Mouse (Mus musculus): ENCODE data around the gene Scap. TPM values are rescaled to one million over a fixed set of nuclear protein-coding genes. Genes with fewer than 3 reads are reported as not detected.

The Scap gene
- total and polyA plus RNA-seq, 2 experiments from 2014 or later = 49.5 to 111 TPM

DNA sequence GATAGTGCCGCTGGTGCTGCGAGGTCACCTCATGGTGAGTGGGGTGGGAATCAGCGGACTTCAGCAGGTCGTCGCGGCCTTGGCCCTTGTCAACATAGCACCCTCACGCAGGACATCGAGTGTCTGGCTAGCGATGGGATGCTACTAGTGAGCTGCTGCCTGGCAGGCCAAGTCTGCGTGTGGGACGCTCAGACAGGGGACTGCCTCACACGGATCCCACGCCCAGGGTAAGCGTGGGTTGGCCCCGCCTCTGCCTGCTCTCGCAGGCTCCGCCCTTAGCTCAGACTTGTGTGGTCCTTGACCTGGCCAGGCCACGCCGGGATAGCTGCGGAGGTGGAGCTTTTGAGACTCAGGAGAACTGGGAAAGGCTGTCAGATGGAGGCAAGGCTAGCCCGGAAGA, 47.6 kb downstream of the Scap start:
- no peak overlapping the region for H3K4me3 ChIP-seq (ENCODE audit: low read depth, low read length)
- no peak overlapping the region for H3K27ac ChIP-seq (ENCODE audit: low read depth, low read length)
- TF ChIP-seq CTCF (IDR thresholded peaks at IDR 0.05; ENCODE audit: low read depth) = no peak
- DNase-seq (no peak), ATAC-seq (no peak)
- H3K9me3 ChIP-seq (ENCODE audit: low read length) = no peaks in the 10 kb centered on the region
- 59% methylated on average over 21 of the region's 21 CpGs for WGBS
- no peak overlapping the region for H3K4me2 ChIP-seq (ENCODE audit: low read depth)
- no peak overlapping the region for H3K9ac ChIP-seq
- H3K4me1 ChIP-seq (ENCODE audit: insufficient read depth) = no peaks in the 10 kb centered on the region
- H3K27me3 ChIP-seq (ENCODE audit: insufficient read depth, low read length) = no peaks in the 10 kb centered on the region
- H3K36me3 ChIP-seq (ENCODE audit: insufficient read depth) = peaks cover 91% of the 10 kb centered on the region

DNA sequence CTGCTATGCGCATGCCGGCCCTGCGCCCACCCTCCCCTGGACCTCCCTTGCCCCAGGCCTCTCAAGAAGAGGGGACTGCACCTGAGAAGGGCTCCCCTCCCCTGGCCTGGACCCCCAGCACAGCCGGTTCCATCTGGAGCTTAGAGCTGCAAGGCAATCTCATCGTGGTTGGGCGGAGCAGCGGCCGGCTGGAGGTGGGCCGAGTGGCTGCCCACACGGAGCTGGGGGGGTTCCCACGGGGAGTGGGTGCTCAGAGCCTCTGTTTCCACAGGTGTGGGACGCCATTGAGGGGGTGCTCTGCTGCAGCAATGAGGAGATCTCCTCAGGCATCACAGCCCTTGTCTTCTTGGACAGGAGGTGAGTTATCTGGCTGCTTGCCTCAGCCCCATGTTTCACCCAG, 48.2 kb downstream of the Scap start:
- no peaks in the 10 kb centered on the region for H3K9me3 ChIP-seq (ENCODE audit: low read length)
- WGBS = 82% methylated on average over 12 of the region's 12 CpGs
- no peaks in the 10 kb centered on the region for H3K4me1 ChIP-seq (ENCODE audit: insufficient read depth)
- DNase-seq (no peak), ATAC-seq (no peak)
- no peak for TF ChIP-seq CTCF (IDR thresholded peaks at IDR 0.05; ENCODE audit: low read depth)
- no peaks in the 10 kb centered on the region for H3K27me3 ChIP-seq (ENCODE audit: insufficient read depth, low read length)
- H3K36me3 ChIP-seq (ENCODE audit: insufficient read depth) = peaks cover 92% of the 10 kb centered on the region
- H3K9ac ChIP-seq = no peak overlapping the region
- H3K27ac ChIP-seq (ENCODE audit: low read depth, low read length) = no peak overlapping the region
- no peak overlapping the region for H3K4me3 ChIP-seq (ENCODE audit: low read depth, low read length)
- H3K4me2 ChIP-seq (ENCODE audit: low read depth) = no peak overlapping the region

DNA sequence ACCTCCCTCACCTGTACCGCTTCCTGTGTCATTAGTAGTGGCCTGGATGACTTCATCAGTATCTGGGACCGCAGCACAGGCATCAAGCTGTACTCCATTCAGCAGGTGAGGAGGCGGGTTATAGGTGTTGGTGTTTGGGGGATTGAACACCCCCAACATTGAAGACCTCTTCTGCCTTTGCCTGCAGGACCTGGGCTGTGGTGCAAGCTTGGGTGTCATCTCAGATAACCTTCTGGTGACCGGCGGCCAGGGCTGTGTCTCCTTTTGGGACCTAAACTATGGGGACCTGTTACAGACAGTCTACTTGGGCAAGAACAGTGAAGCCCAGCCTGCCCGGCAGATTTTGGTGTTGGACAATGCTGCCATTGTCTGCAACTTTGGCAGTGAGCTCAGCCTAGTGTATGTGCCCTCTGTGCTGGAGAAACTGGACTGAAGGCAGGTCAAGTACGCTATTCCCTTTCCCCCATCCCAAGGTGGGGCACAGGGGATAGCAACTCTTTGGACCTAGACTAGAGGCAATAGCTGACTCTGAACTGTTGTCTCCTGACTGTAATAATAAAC, 51.4 kb downstream of the Scap start:
- no peak for DNase-seq
- 78% methylated on average over 7 of the region's 7 CpGs for WGBS
- no peaks in the 10 kb centered on the region for H3K27me3 ChIP-seq (ENCODE audit: insufficient read depth, low read length)

DNA sequence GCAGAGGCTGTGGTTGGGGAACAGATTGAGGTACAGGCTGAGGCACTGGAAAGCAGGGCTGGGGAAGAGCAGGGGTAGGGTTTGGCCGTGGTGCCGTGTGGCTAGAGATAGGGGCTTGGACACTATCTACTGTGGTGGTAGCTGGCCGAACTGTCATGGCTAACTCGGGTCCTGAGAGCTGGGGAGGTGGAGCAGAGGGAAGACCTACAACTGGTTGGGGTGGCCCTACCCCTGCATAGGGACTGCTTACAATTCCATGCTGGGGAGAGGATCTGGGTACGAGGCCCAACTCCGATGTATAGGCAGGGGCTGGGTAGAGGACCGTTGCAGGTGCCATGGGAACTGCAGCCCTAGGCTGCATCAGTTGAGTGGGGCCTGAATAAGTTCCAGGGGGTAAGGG, 54.9 kb downstream of the Scap start:
- H3K9me3 ChIP-seq (ENCODE audit: low read length) = no peaks in the 10 kb centered on the region
- no peak for DNase-seq
- no peak overlapping the region for H3K27ac ChIP-seq (ENCODE audit: low read depth, low read length)
- 94% methylated on average over 7 of the region's 7 CpGs for WGBS
- H3K4me3 ChIP-seq (ENCODE audit: low read depth, low read length) = no peak overlapping the region
- no peak for ATAC-seq
- no peak overlapping the region for H3K4me2 ChIP-seq (ENCODE audit: low read depth)
- H3K9ac ChIP-seq = no peak overlapping the region
- H3K4me1 ChIP-seq (ENCODE audit: insufficient read depth) = no peaks in the 10 kb centered on the region
- no peaks in the 10 kb centered on the region for H3K27me3 ChIP-seq (ENCODE audit: insufficient read depth, low read length)
- no peak for TF ChIP-seq CTCF (IDR thresholded peaks at IDR 0.05; ENCODE audit: low read depth)
- peaks cover 99% of the 10 kb centered on the region for H3K36me3 ChIP-seq (ENCODE audit: insufficient read depth)

More for the DNA sequence above, 51.4 kb downstream of the Scap start:
- peaks cover 94% of the 10 kb centered on the region for H3K36me3 ChIP-seq (ENCODE audit: insufficient read depth)
- no peak overlapping the region for H3K4me2 ChIP-seq (ENCODE audit: low read depth)
- no peaks in the 10 kb centered on the region for H3K4me1 ChIP-seq (ENCODE audit: insufficient read depth)
- H3K9me3 ChIP-seq (ENCODE audit: low read length) = no peaks in the 10 kb centered on the region
- no peak overlapping the region for H3K9ac ChIP-seq
- ATAC-seq = no peak
- TF ChIP-seq CTCF (IDR thresholded peaks at IDR 0.05; ENCODE audit: low read depth) = no peak
- H3K4me3 ChIP-seq (ENCODE audit: low read depth, low read length) = no peak overlapping the region
- H3K27ac ChIP-seq (ENCODE audit: low read depth, low read length) = no peak overlapping the region

DNA sequence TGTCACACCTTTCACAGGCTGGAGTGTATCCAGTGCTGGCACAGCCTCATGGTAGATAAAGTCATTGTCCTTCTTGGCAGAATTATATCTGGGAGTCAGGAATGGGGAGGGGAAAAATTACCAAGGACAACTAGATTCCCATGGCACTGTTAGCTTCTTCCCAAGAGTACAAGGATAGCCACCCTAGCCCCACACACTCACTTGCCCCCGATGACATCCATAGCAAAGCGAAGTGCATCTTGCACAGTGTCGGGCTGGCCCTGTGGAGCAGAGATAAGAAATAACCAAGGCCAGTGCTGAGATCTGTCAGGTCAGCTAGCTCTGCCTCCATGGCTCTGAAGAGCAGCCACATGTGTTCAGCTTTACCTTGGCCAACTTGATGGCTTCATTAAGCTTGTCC, 57.8 kb downstream of the Scap start:
- no peaks in the 10 kb centered on the region for H3K27me3 ChIP-seq (ENCODE audit: insufficient read depth, low read length)
- TF ChIP-seq CTCF (IDR thresholded peaks at IDR 0.05; ENCODE audit: low read depth) = no peak
- peaks cover 90% of the 10 kb centered on the region for H3K36me3 ChIP-seq (ENCODE audit: insufficient read depth)
- WGBS = 97% methylated on average over 3 of the region's 3 CpGs
- no peak overlapping the region for H3K27ac ChIP-seq (ENCODE audit: low read depth, low read length)
- H3K4me3 ChIP-seq (ENCODE audit: low read depth, low read length) = no peak overlapping the region
- no peaks in the 10 kb centered on the region for H3K4me1 ChIP-seq (ENCODE audit: insufficient read depth)
- no peaks in the 10 kb centered on the region for H3K9me3 ChIP-seq (ENCODE audit: low read length)
- no peak overlapping the region for H3K4me2 ChIP-seq (ENCODE audit: low read depth)
- no peak overlapping the region for H3K9ac ChIP-seq
- DNase-seq (no peak), ATAC-seq (no peak)

DNA sequence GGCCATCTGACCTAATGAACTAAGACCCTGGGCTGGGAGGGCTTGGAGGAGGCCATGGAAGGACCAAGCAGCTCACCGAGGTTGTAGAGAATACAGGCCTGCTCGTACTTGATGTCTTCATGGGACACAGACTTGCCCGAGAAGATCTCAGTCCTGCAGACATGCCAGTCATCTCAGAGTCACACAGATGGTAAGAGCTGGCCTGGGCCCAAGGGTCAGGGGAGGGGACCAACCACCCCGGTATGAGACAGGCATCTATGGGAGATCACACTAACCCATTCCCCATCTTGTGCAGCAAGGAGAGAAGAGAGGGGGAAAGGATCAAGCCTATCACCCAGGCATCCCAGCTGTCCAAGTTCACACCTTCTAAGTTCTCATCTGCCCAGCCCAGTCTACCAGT, 60.2 kb downstream of the Scap start:
- H3K27ac ChIP-seq (ENCODE audit: low read depth, low read length) = no peak overlapping the region
- no peaks in the 10 kb centered on the region for H3K4me1 ChIP-seq (ENCODE audit: insufficient read depth)
- no peak overlapping the region for H3K4me2 ChIP-seq (ENCODE audit: low read depth)
- no peaks in the 10 kb centered on the region for H3K9me3 ChIP-seq (ENCODE audit: low read length)
- no peaks in the 10 kb centered on the region for H3K27me3 ChIP-seq (ENCODE audit: insufficient read depth, low read length)
- no peak overlapping the region for H3K4me3 ChIP-seq (ENCODE audit: low read depth, low read length)
- TF ChIP-seq CTCF (IDR thresholded peaks at IDR 0.05; ENCODE audit: low read depth) = no peak
- DNase-seq (no peak), ATAC-seq (no peak)
- 80% methylated on average over 4 of the region's 4 CpGs for WGBS
- H3K9ac ChIP-seq = no peak overlapping the region
- peaks cover 77% of the 10 kb centered on the region for H3K36me3 ChIP-seq (ENCODE audit: insufficient read depth)

DNA sequence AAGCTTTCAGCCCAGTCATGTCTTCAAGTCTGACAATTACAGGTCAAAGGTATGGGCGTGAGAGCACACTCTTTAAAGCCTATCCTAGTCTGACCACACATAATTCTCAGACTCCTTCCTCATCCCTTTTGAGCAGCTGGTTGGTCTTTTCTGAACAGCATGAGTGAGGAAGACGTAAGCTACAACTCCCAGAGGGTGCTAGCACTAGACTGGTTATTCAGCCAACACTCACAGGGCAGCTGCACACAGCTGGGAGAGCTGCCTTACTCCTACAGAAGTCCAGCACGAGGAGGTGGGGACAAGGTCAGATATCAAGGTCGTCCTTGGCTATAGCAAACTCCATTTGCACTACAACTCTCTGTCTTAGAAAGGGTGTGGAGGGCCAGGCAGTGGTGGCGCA, 67.6 kb downstream of the Scap start:
- H3K4me2 ChIP-seq (ENCODE audit: low read depth) = no peak overlapping the region
- no peaks in the 10 kb centered on the region for H3K27me3 ChIP-seq (ENCODE audit: insufficient read depth, low read length)
- H3K4me3 ChIP-seq (ENCODE audit: low read depth, low read length) = no peak overlapping the region
- no peak for DNase-seq
- no peaks in the 10 kb centered on the region for H3K4me1 ChIP-seq (ENCODE audit: insufficient read depth)
- H3K36me3 ChIP-seq (ENCODE audit: insufficient read depth) = peaks cover 24% of the 10 kb centered on the region
- no peak overlapping the region for H3K9ac ChIP-seq
- no peaks in the 10 kb centered on the region for H3K9me3 ChIP-seq (ENCODE audit: low read length)
- 89% methylated on average over 5 of the region's 5 CpGs for WGBS
- ATAC-seq = no peak
- H3K27ac ChIP-seq (ENCODE audit: low read depth, low read length) = no peak overlapping the region
- no peak for TF ChIP-seq CTCF (IDR thresholded peaks at IDR 0.05; ENCODE audit: low read depth)
